Mouse (Mus musculus) ES-CJ7 (cell line): ENCODE results near the gene Olfr1177-ps.
A peak's percentile ranks its signal among the peaks of the same experiment; 100 is the strongest.

Source experiments
- DNase-seq: peaks from one replicate; pipeline ENCODE4 v3.0.0; 2011; ENCODE audit warnings: low read depth, low spot score

Gene Olfr1177-ps

GRCm38 (mm10) chr2:88346392-88346791 is at the start of gene Olfr1177-ps:
Gene Olfr1177-ps (minus strand): TSS chr2:88346492.
- no peak for DNase-seq

- DNase-seq, result no peak
These were observed 40.5 kb upstream of the Olfr1177-ps start, which contains the start of gene Olfr1178 for GRCm38 (mm10) chr2:88386762-88387161. Gene Olfr1178 (plus strand): TSS chr2:88387062.

- peak; percentile 18 for DNase-seq
These were observed 10.0 kb upstream of the Olfr1177-ps start for GRCm38 (mm10) chr2:88356304-88356703.

GRCm38 (mm10) chr2:88336421-88336820 is 9.9 kb downstream of the Olfr1177-ps start, which contains the start of gene Olfr1176:
Gene Olfr1176 (plus strand): TSS chr2:88336721.
- DNase-seq, result no peak

- no peak for DNase-seq
These were observed 19.2 kb downstream of the Olfr1177-ps start, which contains the start of gene Olfr1175-ps for GRCm38 (mm10) chr2:88327115-88327514. Gene Olfr1175-ps (minus strand): TSS chr2:88327215.

GRCm38 (mm10) chr2:88315035-88315434 is 31.3 kb downstream of the Olfr1177-ps start, which contains the start of gene Olfr1174-ps:
Gene Olfr1174-ps (minus strand): TSS chr2:88315135.
- no peak for DNase-seq
